Mouse (Mus musculus): ENCODE results near the gene Lrfn4.
A peak's percentile ranks its signal among the peaks of the same experiment; 100 is the strongest.
"Not testable (repeated sequence)": the region's sequence is repeated elsewhere in the genome, so short reads cannot be mapped to it uniquely, and the experiment has no call there.

Lrfn4 gene

GRCm38 (mm10) chr19:4590025-4590424 is 25.4 kb downstream of the Lrfn4 start:
- H3K27me3 ChIP-seq (ENCODE audit: control insufficient read depth, insufficient read depth, low read length, poor library complexity, severe bottlenecking): no peaks in the 10 kb centered on the region
- no peak for DNase-seq (ENCODE audit: low read depth, low spot score)
- H3K36me3 ChIP-seq (ENCODE audit: control insufficient read depth, insufficient read depth, low read length, poor library complexity, severe bottlenecking): no peaks in the 10 kb centered on the region

GRCm38 (mm10) chr19:4589081-4589480 is 26.4 kb downstream of the Lrfn4 start:
- H3K36me3 ChIP-seq (ENCODE audit: control insufficient read depth, insufficient read depth, low read length, poor library complexity, severe bottlenecking): no peaks in the 10 kb centered on the region
- no peak for DNase-seq (ENCODE audit: low read depth, low spot score)
- H3K27me3 ChIP-seq (ENCODE audit: control insufficient read depth, insufficient read depth, low read length, poor library complexity, severe bottlenecking): no peaks in the 10 kb centered on the region

- no peak for DNase-seq (ENCODE audit: low read depth, low spot score)
- Histone ChIP-seq H3K36me3 (ENCODE audit: control insufficient read depth, insufficient read depth, low read length, poor library complexity, severe bottlenecking) (no peaks in the 10 kb centered on the region), H3K27me3 (ENCODE audit: control insufficient read depth, insufficient read depth, low read length, poor library complexity, severe bottlenecking) (no peaks in the 10 kb centered on the region)
Observed at GRCm38 (mm10) chr19:4588430-4588829, 27.0 kb downstream of the Lrfn4 start.

- no peak for DNase-seq (ENCODE audit: low read depth, low spot score)
- no peaks in the 10 kb centered on the region for H3K36me3 ChIP-seq (ENCODE audit: control insufficient read depth, insufficient read depth, low read length, poor library complexity, severe bottlenecking)
- H3K27me3 ChIP-seq (ENCODE audit: control insufficient read depth, insufficient read depth, low read length, poor library complexity, severe bottlenecking): no peaks in the 10 kb centered on the region
Observed at GRCm38 (mm10) chr19:4587426-4587825, 28.0 kb downstream of the Lrfn4 start.

GRCm38 (mm10) chr19:4586783-4587182 is 28.7 kb downstream of the Lrfn4 start:
- H3K27me3 ChIP-seq (ENCODE audit: control insufficient read depth, insufficient read depth, low read length, poor library complexity, severe bottlenecking); DNase-seq (ENCODE audit: low read depth, low spot score); H3K36me3 ChIP-seq (ENCODE audit: control insufficient read depth, insufficient read depth, low read length, poor library complexity, severe bottlenecking): not testable (repeated sequence)

GRCm38 (mm10) chr19:4583856-4584255 is 31.6 kb downstream of the Lrfn4 start:
- H3K27me3 ChIP-seq (ENCODE audit: control insufficient read depth, insufficient read depth, low read length, poor library complexity, severe bottlenecking): no peaks in the 10 kb centered on the region
- DNase-seq (ENCODE audit: low read depth, low spot score): no peak
- H3K36me3 ChIP-seq (ENCODE audit: control insufficient read depth, insufficient read depth, low read length, poor library complexity, severe bottlenecking): no peaks in the 10 kb centered on the region

- no peak for DNase-seq (ENCODE audit: low read depth, low spot score)
- H3K36me3 ChIP-seq (ENCODE audit: control insufficient read depth, insufficient read depth, low read length, poor library complexity, severe bottlenecking): no peaks in the 10 kb centered on the region
- H3K27me3 ChIP-seq (ENCODE audit: control insufficient read depth, insufficient read depth, low read length, poor library complexity, severe bottlenecking): no peaks in the 10 kb centered on the region
Observed at GRCm38 (mm10) chr19:4579296-4579695, 36.2 kb downstream of the Lrfn4 start.

- Histone ChIP-seq H3K36me3 (ENCODE audit: control insufficient read depth, insufficient read depth, low read length, poor library complexity, severe bottlenecking) (no peaks in the 10 kb centered on the region), H3K27me3 (ENCODE audit: control insufficient read depth, insufficient read depth, low read length, poor library complexity, severe bottlenecking) (no peaks in the 10 kb centered on the region)
- no peak for DNase-seq (ENCODE audit: low read depth, low spot score)
Observed at GRCm38 (mm10) chr19:4578799-4579198, 36.7 kb downstream of the Lrfn4 start.

- H3K27me3 ChIP-seq (ENCODE audit: control insufficient read depth, insufficient read depth, low read length, poor library complexity, severe bottlenecking): no peaks in the 10 kb centered on the region
- DNase-seq (ENCODE audit: low read depth, low spot score): peak; percentile 3
- H3K36me3 ChIP-seq (ENCODE audit: control insufficient read depth, insufficient read depth, low read length, poor library complexity, severe bottlenecking): no peaks in the 10 kb centered on the region
Observed at GRCm38 (mm10) chr19:4573241-4573640, 42.2 kb downstream of the Lrfn4 start.

- no peaks in the 10 kb centered on the region for H3K36me3 ChIP-seq (ENCODE audit: control insufficient read depth, insufficient read depth, low read length, poor library complexity, severe bottlenecking)
- DNase-seq (ENCODE audit: low read depth, low spot score): no peak
- H3K27me3 ChIP-seq (ENCODE audit: control insufficient read depth, insufficient read depth, low read length, poor library complexity, severe bottlenecking): no peaks in the 10 kb centered on the region
Observed at GRCm38 (mm10) chr19:4572467-4572866, 43.0 kb downstream of the Lrfn4 start.

- H3K36me3 ChIP-seq (ENCODE audit: control insufficient read depth, insufficient read depth, low read length, poor library complexity, severe bottlenecking): no peaks in the 10 kb centered on the region
- no peaks in the 10 kb centered on the region for H3K27me3 ChIP-seq (ENCODE audit: control insufficient read depth, insufficient read depth, low read length, poor library complexity, severe bottlenecking)
- no peak for DNase-seq (ENCODE audit: low read depth, low spot score)
Observed at GRCm38 (mm10) chr19:4572061-4572460, 43.4 kb downstream of the Lrfn4 start.

- no peak for DNase-seq (ENCODE audit: low read depth, low spot score)
- Histone ChIP-seq H3K27me3 (ENCODE audit: control insufficient read depth, insufficient read depth, low read length, poor library complexity, severe bottlenecking) (no peaks in the 10 kb centered on the region), H3K36me3 (ENCODE audit: control insufficient read depth, insufficient read depth, low read length, poor library complexity, severe bottlenecking) (no peaks in the 10 kb centered on the region)
Observed at GRCm38 (mm10) chr19:4571658-4572057, 43.8 kb downstream of the Lrfn4 start.

- H3K36me3 ChIP-seq (ENCODE audit: control insufficient read depth, insufficient read depth, low read length, poor library complexity, severe bottlenecking): no peaks in the 10 kb centered on the region
- no peaks in the 10 kb centered on the region for H3K27me3 ChIP-seq (ENCODE audit: control insufficient read depth, insufficient read depth, low read length, poor library complexity, severe bottlenecking)
- no peak for DNase-seq (ENCODE audit: low read depth, low spot score)
Observed at GRCm38 (mm10) chr19:4570815-4571214, 44.7 kb downstream of the Lrfn4 start.

- Histone ChIP-seq H3K36me3 (ENCODE audit: control insufficient read depth, insufficient read depth, low read length, poor library complexity, severe bottlenecking) (no peaks in the 10 kb centered on the region), H3K27me3 (ENCODE audit: control insufficient read depth, insufficient read depth, low read length, poor library complexity, severe bottlenecking) (no peaks in the 10 kb centered on the region)
- no peak for DNase-seq (ENCODE audit: low read depth, low spot score)
Observed at GRCm38 (mm10) chr19:4570237-4570613, 45.2 kb downstream of the Lrfn4 start.

GRCm38 (mm10) chr19:4569356-4570236 is 45.9 kb downstream of the Lrfn4 start:
- no peaks in the 10 kb centered on the region for H3K27me3 ChIP-seq (ENCODE audit: control insufficient read depth, insufficient read depth, low read length, poor library complexity, severe bottlenecking)
- DNase-seq (ENCODE audit: low read depth, low spot score): no peak
- no peaks in the 10 kb centered on the region for H3K36me3 ChIP-seq (ENCODE audit: control insufficient read depth, insufficient read depth, low read length, poor library complexity, severe bottlenecking)

- DNase-seq (ENCODE audit: low read depth, low spot score): no peak
- H3K27me3 ChIP-seq (ENCODE audit: control insufficient read depth, insufficient read depth, low read length, poor library complexity, severe bottlenecking): no peaks in the 10 kb centered on the region
- no peaks in the 10 kb centered on the region for H3K36me3 ChIP-seq (ENCODE audit: control insufficient read depth, insufficient read depth, low read length, poor library complexity, severe bottlenecking)
Observed at GRCm38 (mm10) chr19:4568832-4569231, 46.6 kb downstream of the Lrfn4 start.

Measured in splenic B cell, adult 2 months (primary cell).